Mouse (Mus musculus): ENCODE data around the gene Mical1.

Gene Mical1

GRCm38 (mm10) chr10:41523386-41523785 lies 47.3 kb downstream of the Mical1 start:
- DNase-seq: no peak

DNA sequence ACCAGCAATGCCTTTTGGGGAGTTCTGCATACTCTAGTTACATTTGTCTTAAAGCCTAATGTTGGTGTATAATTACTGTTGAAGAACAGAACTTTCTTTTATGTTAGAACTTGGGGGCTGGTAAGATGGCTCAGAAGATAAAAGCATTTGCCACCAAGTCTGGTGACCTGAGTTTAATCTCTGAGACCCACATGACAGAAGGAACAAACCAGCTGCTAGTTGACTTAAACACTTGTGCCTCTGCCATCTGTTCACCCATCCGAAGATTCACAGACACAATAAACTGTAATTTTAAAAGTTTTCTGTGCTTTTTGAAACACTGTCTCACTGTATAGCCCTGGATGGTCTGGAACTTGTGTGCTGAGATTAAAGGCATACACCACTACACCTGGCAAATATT lies 49.6 kb downstream of the Mical1 start:
- no peak for DNase-seq

DNA sequence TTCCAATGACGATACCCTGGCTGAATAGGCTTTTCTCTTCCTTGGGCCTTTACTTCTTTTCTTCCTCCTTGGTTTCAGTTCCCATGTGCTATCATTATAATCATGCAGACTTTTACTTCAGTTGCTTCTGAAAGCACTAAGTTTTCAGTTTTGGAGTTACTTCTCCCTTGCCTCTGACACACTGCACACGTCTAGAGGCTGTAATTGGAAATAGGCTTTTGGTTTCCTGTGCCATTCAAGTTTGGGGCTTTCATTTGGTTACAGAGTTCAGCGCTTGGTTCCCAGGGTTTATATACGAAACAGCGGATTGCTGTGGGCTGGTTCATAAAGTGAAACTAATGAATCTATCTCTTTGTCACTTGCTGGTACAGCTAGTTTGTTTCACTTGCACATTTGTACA lies 53.9 kb downstream of the Mical1 start:
- no peak for DNase-seq

DNA sequence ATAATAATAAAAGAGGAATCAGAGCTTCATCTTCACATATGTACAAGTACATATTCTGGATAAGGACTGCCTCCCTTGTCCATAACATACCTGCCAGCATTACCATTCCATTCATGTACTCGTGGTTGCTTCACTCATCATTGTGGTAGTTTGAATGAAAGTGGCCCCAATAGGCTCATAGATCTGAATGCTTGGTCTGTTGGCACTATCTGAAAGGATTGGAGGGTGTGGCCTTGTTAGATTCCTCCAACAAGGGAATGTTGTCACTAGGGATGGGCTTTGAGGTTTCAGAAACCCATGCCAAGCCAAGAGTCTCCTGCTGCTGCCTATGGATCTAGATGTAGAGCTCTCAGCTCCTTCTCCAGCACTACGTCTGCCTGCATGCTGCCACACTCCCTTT lies 59.9 kb downstream of the Mical1 start:
- no peak for DNase-seq

All from cerebellum, postnatal 25 days (tissue).